Mouse (Mus musculus) cortical plate, adult 2 months (tissue): ENCODE results near the gene Prss43. TPM values are rescaled to one million over a fixed set of nuclear protein-coding genes. Genes with fewer than 3 reads are reported as not detected.

Source experiments
- H3K27ac ChIP-seq: fragments of 200-500 bp; 2 replicates; pipeline ENCODE4 v1.5.1; 2012; ENCODE audit warnings: low read length, control low read depth, inconsistent platforms; ENCODE audit not compliant: insufficient read depth
- H3K4me1 ChIP-seq: fragments of 200-500 bp; 2 replicates; pipeline ENCODE4 v1.6.1; 2011; ENCODE audit warnings: low read length; ENCODE audit not compliant: control insufficient read depth, insufficient read depth
- H3K4me3 ChIP-seq: fragments of 200-500 bp; 2 replicates; pipeline ENCODE4 v1.5.1; 2011; ENCODE audit warnings: mild to moderate bottlenecking, low read length, control low read depth; ENCODE audit not compliant: insufficient read depth
- CTCF ChIP-seq: fragments of 200-500 bp; IDR thresholded peaks from 2 replicates; pipeline ENCODE4 v1.5.1; 2011; ENCODE audit warnings: mild to moderate bottlenecking, control low read depth, low read length; ENCODE audit not compliant: insufficient read depth; ENCODE audit errors: extremely low read depth
- POLR2A ChIP-seq: fragments of 200-500 bp; IDR thresholded peaks from 2 replicates; pipeline ENCODE4 v1.6.1; 2011; ENCODE audit warnings: mild to moderate bottlenecking, low read length, control low read depth; ENCODE audit not compliant: insufficient read depth; ENCODE audit errors: extremely low read depth
- polyA plus RNA-seq: library from polyadenylated mRNA; depleted of rRNA; stranded (reverse); fragments of >200 nt; gene quantifications from 2 replicates; pipeline ENCODE4 v1.2.3, GENCODE M21; 2012; rRNA removed

The Prss43 gene
- polyA plus RNA-seq, 1 experiment: 0.08 TPM

DNA sequence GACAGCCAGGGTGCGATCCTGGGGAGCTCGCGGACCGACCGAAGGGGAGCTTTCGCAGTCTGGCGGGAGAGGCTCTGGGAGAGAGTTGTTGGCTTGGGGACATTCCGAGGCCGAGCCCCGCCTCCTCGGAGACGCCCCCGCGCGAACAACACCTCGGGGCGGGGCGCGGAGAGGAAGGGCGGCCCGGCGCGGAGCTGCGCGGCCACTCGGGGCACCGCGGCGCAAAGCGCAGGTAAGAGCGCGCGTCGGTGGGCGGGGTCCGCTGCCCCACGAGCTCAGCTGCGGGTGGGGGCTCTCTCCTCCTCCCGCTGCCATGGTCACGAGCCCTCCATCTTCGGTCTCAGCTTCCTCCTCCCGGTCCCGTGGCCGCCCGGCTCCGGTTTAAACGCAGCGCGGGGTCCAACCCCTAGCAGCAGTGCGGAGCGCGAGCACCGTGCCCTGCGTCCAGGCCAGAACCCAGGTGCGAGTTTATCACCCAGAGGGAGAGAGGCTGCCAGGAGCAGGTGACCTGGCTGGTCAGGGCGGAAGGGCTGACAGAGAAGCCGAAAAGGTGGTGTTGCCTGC lies 53.6 kb downstream of the Prss43 start, which contains the start of gene Tmie:
Gene Tmie, minus strand, starts transcription at position 116 of the 564 bp plus-strand sequence.
- TF ChIP-seq POLR2A (peak; percentile 59), CTCF (no peak)
- Histone ChIP-seq H3K4me1 (peaks cover 2% of the 10 kb centered on the region; the same call in 1 of the 2 replicates), H3K4me3 (peak within 1 kb of the TSS; percentile 41), H3K27ac (peak within 1 kb of the TSS; percentile 88)

DNA sequence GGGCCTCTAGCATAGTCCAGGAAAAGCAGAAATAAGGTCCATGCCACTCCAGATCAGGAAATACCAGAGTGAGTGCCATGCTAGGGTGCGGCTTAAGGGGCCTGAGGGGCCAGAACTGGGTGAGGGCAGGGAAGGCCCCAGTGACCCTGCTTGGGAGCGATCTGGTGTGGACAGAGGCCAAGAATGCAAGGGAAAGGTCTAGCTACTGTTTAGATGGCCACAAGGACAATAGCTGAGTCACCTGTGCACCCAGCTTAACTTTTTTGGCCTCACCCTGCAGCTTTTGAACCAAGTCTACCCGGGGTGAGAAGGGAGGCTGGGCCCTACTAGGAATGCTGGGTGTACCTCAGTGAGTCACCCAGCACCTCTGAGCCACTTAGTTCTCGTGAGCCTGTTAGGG lies 54.3 kb downstream of the Prss43 start:
- peak overlapping the region; percentile 41 for H3K4me3 ChIP-seq
- TF ChIP-seq POLR2A (no peak), CTCF (no peak)
- peaks cover 2% of the 10 kb centered on the region; the same call in 1 of the 2 replicates for H3K4me1 ChIP-seq
- H3K27ac ChIP-seq: no peak overlapping the region

Other genes starting within 250 kb of the Prss43 start
- gene Nradd, start 202.2 kb upstream of the Prss43 start, polyA plus RNA-seq: 2.5 and 3.7 TPM in 2 replicates
- gene Nbeal2, start 172.5 kb upstream of the Prss43 start, polyA plus RNA-seq: 10.0 and 10.7 TPM in 2 replicates
- 100 and 103 TPM in 2 replicates for gene Ccdc12, start 170.2 kb upstream of the Prss43 start, polyA plus RNA-seq
- 0.13 and 0.30 TPM in 2 replicates for gene Myl3, start 84.8 kb upstream of the Prss43 start, polyA plus RNA-seq
- gene Pth1r, start 79.5 kb upstream of the Prss43 start, polyA plus RNA-seq: 8.2 and 9.0 TPM in 2 replicates
- not detected in 2 replicates for gene Prss42, start 28.5 kb upstream of the Prss43 start, polyA plus RNA-seq
- gene Prss44, start 12.7 kb upstream of the Prss43 start, polyA plus RNA-seq: not detected in 2 replicates
- 0.44 and 0.50 TPM in 2 replicates for gene Prss45, start 7.9 kb downstream of the Prss43 start, polyA plus RNA-seq
- not detected in 2 replicates for gene Prss46, start 17.8 kb downstream of the Prss43 start, polyA plus RNA-seq
- 0.95 and 1.1 TPM in 2 replicates for gene Prss50, start 31.3 kb downstream of the Prss43 start, polyA plus RNA-seq
- 8.4 and 9.1 TPM in 2 replicates for gene Als2cl, start 53.2 kb downstream of the Prss43 start, polyA plus RNA-seq
- 1.6 and 2.7 TPM in 2 replicates for gene Tmie, start 53.4 kb downstream of the Prss43 start, polyA plus RNA-seq
- gene Fam240a, start 90.2 kb downstream of the Prss43 start, polyA plus RNA-seq: not detected in 2 replicates
- gene Tdgf1, start 119.5 kb downstream of the Prss43 start, polyA plus RNA-seq: 1.1 and 1.3 TPM in 2 replicates
- gene Lrrc2, start 124.9 kb downstream of the Prss43 start, polyA plus RNA-seq: 0.83 and 1.3 TPM in 2 replicates
- gene Rtp3, start 163.9 kb downstream of the Prss43 start, polyA plus RNA-seq: 0.45 and 0.69 TPM in 2 replicates
- 0.40 TPM in 1 of 2 replicates, not detected in the other for gene Ltf, start 192.6 kb downstream of the Prss43 start, polyA plus RNA-seq
- 1.9 and 2.1 TPM in 2 replicates for gene Ccrl2, start 230.8 kb downstream of the Prss43 start, polyA plus RNA-seq